Mouse (Mus musculus) right cerebral cortex, postnatal 4 days (tissue): Measurements from ENCODE around the gene A430033K04Rik.

Source experiments
- DNase-seq: peaks from one replicate; pipeline ENCODE4 v3.0.0-alpha.2; 2022

A430033K04Rik gene

DNA sequence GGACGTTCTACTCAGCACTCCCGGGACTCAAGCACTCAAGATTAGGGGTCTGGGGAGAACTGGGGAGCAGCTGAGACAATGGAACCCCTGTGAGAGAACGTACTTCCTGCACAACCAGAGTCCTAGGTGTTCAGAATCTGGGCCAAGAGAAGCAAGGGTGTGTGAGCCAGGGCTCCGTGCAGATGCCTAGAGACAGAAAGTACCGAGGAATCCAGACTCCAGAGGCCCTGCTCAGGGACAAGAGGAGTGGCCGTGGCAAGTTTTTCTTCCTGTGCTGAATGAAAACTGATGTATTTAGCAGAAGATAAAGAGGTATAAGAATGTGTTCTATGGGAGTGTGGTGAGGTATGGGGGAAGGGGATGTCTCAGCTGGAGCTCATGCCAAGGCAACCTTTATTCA lies 74.8 kb downstream of the A430033K04Rik start:
- DNase-seq, result no peak
